Mouse (Mus musculus): ENCODE results near the gene Ttc23l. TPM values are rescaled to one million over a fixed set of nuclear protein-coding genes. Genes with fewer than 3 reads are reported as not detected.

Ttc23l gene
- polyA plus RNA-seq, 1 experiment from 2014 or later, result not detected

DNA sequence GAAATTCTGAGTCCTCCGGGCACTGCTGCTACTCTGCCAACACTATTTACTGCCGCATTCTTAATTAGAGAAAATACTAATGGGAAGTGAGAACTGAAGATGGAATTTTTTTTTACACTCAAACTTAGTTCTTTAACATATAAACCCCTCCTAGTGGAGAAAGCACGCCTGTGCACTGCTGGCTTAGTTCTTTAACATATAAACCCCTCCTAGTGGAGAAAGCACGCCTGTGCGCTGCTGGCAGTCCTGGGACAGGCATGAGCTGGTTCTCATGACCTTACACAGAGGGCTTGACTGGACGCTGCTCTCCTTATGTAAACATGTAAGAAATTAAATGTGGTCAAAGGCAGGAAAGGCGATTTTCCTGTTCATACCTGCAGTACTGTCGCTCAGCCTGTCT, 24.9 kb upstream of the Ttc23l start:
- WGBS, result 46% methylated on average over 8 of the region's 8 CpGs
- Histone ChIP-seq H3K9ac (replicated peaks; ENCODE audit: low read length) (no peak overlapping the region), H3K4me1 (ENCODE audit: insufficient read depth, low read length) (0 out of 2 replicates have a peak, but pooled peaks cover 4% of the 10 kb centered on the region), H3K4me2 (replicated peaks; ENCODE audit: low read depth, low read length) (no peak overlapping the region), H3K36me3 (ENCODE audit: insufficient read depth, low read length) (peaks cover 25% of the 10 kb centered on the region), H3K27ac (ENCODE audit: low read length) (no peak overlapping the region), H3K4me3 (ENCODE audit: low read length) (no peak overlapping the region), H3K9me3 (ENCODE audit: low read length) (no peaks in the 10 kb centered on the region), H3K27me3 (ENCODE audit: insufficient read depth, low read length) (no peaks in the 10 kb centered on the region)
- ATAC-seq (ENCODE audit: low FRiP score, low TSS enrichment), result peak; percentile 93

DNA sequence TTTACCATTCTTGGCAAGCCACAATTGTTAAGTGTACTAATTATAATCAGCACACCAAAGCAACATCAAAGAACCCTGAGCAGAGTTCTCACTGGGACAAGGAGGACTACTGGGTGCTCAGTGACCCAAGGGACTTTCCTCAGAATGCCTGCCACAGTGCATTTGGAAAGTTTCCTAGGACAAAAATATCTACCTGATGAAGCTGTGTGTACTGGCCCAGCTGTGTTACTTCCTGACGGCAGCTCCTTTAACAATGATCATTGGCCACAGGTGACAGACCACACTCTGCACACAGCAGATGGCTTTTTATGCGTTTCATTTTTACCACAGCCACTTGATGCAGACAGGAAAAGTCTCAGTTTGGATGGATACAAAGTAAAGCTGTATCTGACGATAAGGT, 20.7 kb upstream of the Ttc23l start:
- Histone ChIP-seq H3K27me3 (ENCODE audit: insufficient read depth, low read length) (no peaks in the 10 kb centered on the region), H3K4me1 (ENCODE audit: insufficient read depth, low read length) (0 out of 2 replicates have a peak, but pooled peaks cover 4% of the 10 kb centered on the region), H3K9ac (replicated peaks; ENCODE audit: low read length) (no peak overlapping the region), H3K4me2 (replicated peaks; ENCODE audit: low read depth, low read length) (no peak overlapping the region), H3K27ac (ENCODE audit: low read length) (0 out of 2 replicates have a peak overlapping the region, but pooled peaks have one; percentile 11), H3K36me3 (ENCODE audit: insufficient read depth, low read length) (peaks cover 40% of the 10 kb centered on the region), H3K4me3 (ENCODE audit: low read length) (no peak overlapping the region), H3K9me3 (ENCODE audit: low read length) (no peaks in the 10 kb centered on the region)
- 86% methylated on average over 3 of the region's 3 CpGs for WGBS
- no peak for ATAC-seq (ENCODE audit: low FRiP score, low TSS enrichment)

DNA sequence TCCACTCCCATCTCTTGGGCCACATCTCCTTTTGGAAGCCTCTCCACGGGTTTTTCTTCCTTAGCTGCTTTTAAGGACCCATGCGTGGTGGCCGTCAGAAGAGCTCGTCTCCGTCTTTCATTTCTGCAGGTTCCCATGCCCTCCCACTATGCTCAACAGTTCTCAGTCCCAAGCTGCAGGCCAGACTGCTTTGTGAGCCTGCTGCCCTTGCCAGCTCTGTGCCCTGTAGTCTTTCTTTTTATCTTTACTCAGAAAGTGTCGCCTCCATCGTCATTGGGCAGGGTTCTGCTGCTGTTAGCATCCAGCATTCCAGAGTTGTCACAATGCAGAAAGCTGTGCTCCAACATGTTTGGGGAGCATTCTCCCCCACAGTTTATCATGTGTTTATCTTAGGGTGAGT, 8.0 kb upstream of the Ttc23l start:
- 84% methylated on average over 7 of the region's 7 CpGs for WGBS
- Histone ChIP-seq H3K27me3 (ENCODE audit: insufficient read depth, low read length) (no peaks in the 10 kb centered on the region), H3K27ac (ENCODE audit: low read length) (no peak overlapping the region), H3K4me1 (ENCODE audit: insufficient read depth, low read length) (no peaks in the 10 kb centered on the region), H3K4me3 (ENCODE audit: low read length) (no peak overlapping the region), H3K36me3 (ENCODE audit: insufficient read depth, low read length) (peaks cover 38% of the 10 kb centered on the region), H3K9me3 (ENCODE audit: low read length) (peaks cover 3% of the 10 kb centered on the region; the same call in 1 of the 2 replicates), H3K9ac (replicated peaks; ENCODE audit: low read length) (no peak overlapping the region), H3K4me2 (replicated peaks; ENCODE audit: low read depth, low read length) (no peak overlapping the region)
- no peak for ATAC-seq (ENCODE audit: low FRiP score, low TSS enrichment)

DNA sequence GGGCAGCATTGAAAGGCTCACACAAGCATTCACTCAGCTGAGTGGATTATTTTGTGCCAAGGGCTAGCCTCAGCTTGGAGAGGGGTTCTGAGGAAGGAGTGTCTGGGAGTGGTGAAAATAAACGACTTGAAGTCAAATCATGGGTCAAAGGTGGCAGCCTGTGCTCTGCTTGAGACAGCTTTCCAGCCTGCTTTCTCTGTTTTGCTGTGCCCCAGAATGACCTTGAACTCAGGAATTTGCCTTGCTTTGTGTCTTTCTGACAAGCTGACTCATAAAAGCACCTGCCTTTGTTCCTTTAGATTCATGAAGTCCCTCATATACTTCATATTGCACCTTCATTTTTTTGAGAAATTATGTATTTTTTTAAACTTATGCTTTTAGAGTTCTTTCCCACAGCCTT, 5.7 kb upstream of the Ttc23l start:
- H3K4me3 ChIP-seq (ENCODE audit: low read length), result no peak overlapping the region
- WGBS, result 31% methylated on average over 1 of the region's 1 CpGs
- no peaks in the 10 kb centered on the region for H3K4me1 ChIP-seq (ENCODE audit: insufficient read depth, low read length)
- H3K27me3 ChIP-seq (ENCODE audit: insufficient read depth, low read length), result no peaks in the 10 kb centered on the region
- H3K4me2 ChIP-seq (replicated peaks; ENCODE audit: low read depth, low read length), result no peak overlapping the region
- peaks cover 3% of the 10 kb centered on the region; the same call in 1 of the 2 replicates for H3K9me3 ChIP-seq (ENCODE audit: low read length)
- no peak overlapping the region for H3K27ac ChIP-seq (ENCODE audit: low read length)
- ATAC-seq (ENCODE audit: low FRiP score, low TSS enrichment), result no peak
- H3K9ac ChIP-seq (replicated peaks; ENCODE audit: low read length), result no peak overlapping the region
- H3K36me3 ChIP-seq (ENCODE audit: insufficient read depth, low read length), result peaks cover 19% of the 10 kb centered on the region

DNA sequence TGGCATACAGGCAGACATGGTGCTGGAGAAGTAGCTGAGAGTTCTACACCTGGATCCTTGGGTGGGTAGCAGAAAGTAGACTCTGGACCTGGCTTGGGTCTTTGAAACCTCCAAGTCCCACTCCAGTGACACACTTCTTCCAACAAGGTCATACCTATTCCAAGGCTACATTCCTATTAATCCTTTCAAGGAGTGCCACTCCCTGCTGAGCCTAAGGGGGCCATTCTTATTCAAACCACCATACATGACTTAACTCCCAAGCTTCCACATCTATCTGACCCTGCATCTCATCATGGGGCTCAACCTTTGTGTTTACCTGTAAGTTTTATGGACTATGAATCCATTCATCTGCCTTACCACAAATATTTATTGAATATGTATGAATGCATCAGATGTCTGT, 3.8 kb upstream of the Ttc23l start:
- Histone ChIP-seq H3K4me1 (ENCODE audit: insufficient read depth, low read length) (no peaks in the 10 kb centered on the region), H3K4me2 (replicated peaks; ENCODE audit: low read depth, low read length) (no peak overlapping the region), H3K4me3 (ENCODE audit: low read length) (no peak overlapping the region), H3K27ac (ENCODE audit: low read length) (no peak overlapping the region), H3K9me3 (ENCODE audit: low read length) (peaks cover 3% of the 10 kb centered on the region; the same call in 1 of the 2 replicates), H3K27me3 (ENCODE audit: insufficient read depth, low read length) (no peaks in the 10 kb centered on the region), H3K36me3 (ENCODE audit: insufficient read depth, low read length) (peaks cover 1% of the 10 kb centered on the region), H3K9ac (replicated peaks; ENCODE audit: low read length) (no peak overlapping the region)
- ATAC-seq (ENCODE audit: low FRiP score, low TSS enrichment), result no peak

DNA sequence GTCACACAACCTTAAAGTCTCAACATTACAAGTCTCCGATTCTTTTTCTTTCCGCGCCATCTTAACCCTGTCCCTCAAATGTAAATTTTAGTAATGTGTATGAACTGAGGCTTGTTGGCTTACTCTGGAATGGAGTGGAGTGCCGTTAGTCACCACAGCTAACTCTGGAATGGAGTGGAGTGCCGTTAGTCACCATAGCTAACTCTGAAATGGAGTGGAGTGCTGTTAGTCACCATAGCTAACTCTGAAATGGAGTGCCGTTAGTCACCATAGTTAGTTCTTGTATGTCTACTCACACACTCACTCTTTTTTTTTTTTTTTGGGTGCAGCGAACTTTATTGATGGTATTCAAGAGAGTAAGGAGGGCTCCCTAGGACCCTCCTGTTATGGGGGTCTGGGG, 1.5 kb upstream of the Ttc23l start:
- no peak for ATAC-seq (ENCODE audit: low FRiP score, low TSS enrichment)
- Histone ChIP-seq H3K4me2 (replicated peaks; ENCODE audit: low read depth, low read length) (no peak overlapping the region), H3K27ac (ENCODE audit: low read length) (no peak overlapping the region), H3K36me3 (ENCODE audit: insufficient read depth, low read length) (no peaks in the 10 kb centered on the region), H3K9me3 (ENCODE audit: low read length) (peaks cover 3% of the 10 kb centered on the region; the same call in 1 of the 2 replicates), H3K4me1 (ENCODE audit: insufficient read depth, low read length) (no peaks in the 10 kb centered on the region), H3K4me3 (ENCODE audit: low read length) (no peak overlapping the region), H3K9ac (replicated peaks; ENCODE audit: low read length) (no peak overlapping the region), H3K27me3 (ENCODE audit: insufficient read depth, low read length) (no peaks in the 10 kb centered on the region)
- 94% methylated on average over 7 of the region's 7 CpGs for WGBS

DNA sequence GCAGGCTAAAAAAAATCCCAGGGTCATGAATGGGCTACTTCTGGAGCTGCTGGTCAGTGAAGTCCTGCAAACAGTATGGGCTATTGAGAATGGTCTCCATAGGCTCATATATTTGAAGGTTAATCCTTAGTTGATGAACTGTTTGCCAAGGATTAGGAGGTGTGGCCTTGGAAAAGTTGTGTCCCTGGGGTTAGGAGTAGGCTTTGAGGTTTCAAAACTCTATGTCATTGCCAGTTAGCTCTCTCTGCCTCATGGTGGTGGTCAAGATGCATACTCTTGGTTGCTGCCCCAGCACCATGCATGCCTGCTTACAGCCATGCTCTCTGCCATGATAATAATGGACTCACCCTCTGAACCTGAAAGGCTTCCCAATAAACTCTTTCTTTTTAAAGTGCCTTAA, 4.1 kb downstream of the Ttc23l start:
- Histone ChIP-seq H3K27ac (ENCODE audit: low read length) (no peak overlapping the region), H3K4me1 (ENCODE audit: insufficient read depth, low read length) (no peaks in the 10 kb centered on the region), H3K9ac (replicated peaks; ENCODE audit: low read length) (no peak overlapping the region), H3K9me3 (ENCODE audit: low read length) (no peaks in the 10 kb centered on the region), H3K4me2 (replicated peaks; ENCODE audit: low read depth, low read length) (no peak overlapping the region), H3K36me3 (ENCODE audit: insufficient read depth, low read length) (no peaks in the 10 kb centered on the region), H3K27me3 (ENCODE audit: insufficient read depth, low read length) (no peaks in the 10 kb centered on the region), H3K4me3 (ENCODE audit: low read length) (no peak overlapping the region)
- ATAC-seq (ENCODE audit: low FRiP score, low TSS enrichment), result no peak

DNA sequence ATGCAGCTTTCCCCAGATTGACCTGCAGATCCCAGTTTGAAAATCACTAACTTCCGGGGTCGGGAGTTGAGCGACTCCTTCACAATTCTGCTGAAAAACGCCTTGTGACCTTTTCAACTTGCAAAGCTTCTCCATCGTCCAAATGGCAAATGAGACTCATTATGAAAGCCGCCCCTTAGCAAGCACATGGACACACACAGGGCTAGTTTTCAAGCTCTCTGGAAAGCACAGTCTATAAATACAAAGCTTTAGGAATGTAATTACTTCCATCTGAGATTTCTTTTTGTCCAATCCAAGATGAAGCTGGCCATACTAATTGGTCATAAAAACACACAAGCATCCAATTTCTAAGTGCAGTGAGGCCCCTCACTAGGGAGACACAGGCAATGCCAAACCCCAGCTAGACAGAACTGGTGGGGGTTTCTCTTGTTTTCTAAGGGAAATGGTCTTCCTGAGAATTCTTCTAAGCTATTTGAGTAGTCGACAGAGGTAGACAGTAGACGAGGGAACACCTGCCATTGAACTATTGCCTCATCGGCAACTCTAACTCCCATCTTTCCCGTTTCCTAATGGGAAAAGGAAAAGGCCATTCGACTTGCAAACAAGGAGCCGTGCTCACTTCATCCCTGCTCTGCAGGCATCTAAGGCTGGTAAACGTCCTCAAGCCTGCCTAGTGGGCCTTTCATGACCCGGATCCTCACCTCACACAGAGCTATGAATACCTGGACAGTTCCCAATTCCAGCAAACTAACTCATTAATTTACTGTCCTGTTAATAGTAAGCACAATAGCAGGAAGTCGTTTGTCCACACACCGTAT, 18.0 kb downstream of the Ttc23l start:
- Histone ChIP-seq H3K4me2 (replicated peaks; ENCODE audit: low read depth, low read length) (no peak overlapping the region), H3K9ac (replicated peaks; ENCODE audit: low read length) (no peak overlapping the region), H3K9me3 (ENCODE audit: low read length) (no peaks in the 10 kb centered on the region), H3K27me3 (ENCODE audit: insufficient read depth, low read length) (no peaks in the 10 kb centered on the region), H3K27ac (ENCODE audit: low read length) (no peak overlapping the region), H3K4me1 (ENCODE audit: insufficient read depth, low read length) (no peaks in the 10 kb centered on the region), H3K36me3 (ENCODE audit: insufficient read depth, low read length) (no peaks in the 10 kb centered on the region), H3K4me3 (ENCODE audit: low read length) (no peak overlapping the region)
- WGBS, result 68% methylated on average over 16 of the region's 16 CpGs
- ATAC-seq (ENCODE audit: low FRiP score, low TSS enrichment), result no peak

DNA sequence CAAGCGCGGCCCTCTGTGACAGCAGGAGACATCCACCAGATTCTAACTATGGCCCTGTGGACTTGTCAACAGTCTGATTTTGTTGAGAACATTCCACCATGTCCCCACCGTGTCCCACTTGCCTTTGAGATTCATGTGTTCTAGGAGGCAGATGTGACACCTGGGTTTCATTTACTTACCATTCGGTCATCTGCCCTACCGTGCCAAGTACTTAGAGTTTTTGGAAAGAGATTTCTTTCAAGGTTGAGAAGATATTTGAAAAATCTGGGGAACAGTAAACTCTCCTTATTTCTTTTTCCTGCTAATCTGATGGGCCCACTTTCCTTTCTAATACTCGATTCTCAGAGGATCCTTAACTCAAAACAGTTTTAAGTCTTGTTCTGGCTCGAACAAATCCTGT, 22.5 kb downstream of the Ttc23l start:
- H3K4me2 ChIP-seq (replicated peaks; ENCODE audit: low read depth, low read length), result no peak overlapping the region
- no peak overlapping the region for H3K4me3 ChIP-seq (ENCODE audit: low read length)
- no peaks in the 10 kb centered on the region for H3K27me3 ChIP-seq (ENCODE audit: insufficient read depth, low read length)
- no peak for ATAC-seq (ENCODE audit: low FRiP score, low TSS enrichment)
- no peaks in the 10 kb centered on the region for H3K9me3 ChIP-seq (ENCODE audit: low read length)
- no peaks in the 10 kb centered on the region for H3K36me3 ChIP-seq (ENCODE audit: insufficient read depth, low read length)
- WGBS, result 89% methylated on average over 7 of the region's 7 CpGs
- H3K27ac ChIP-seq (ENCODE audit: low read length), result no peak overlapping the region
- no peak overlapping the region for H3K9ac ChIP-seq (replicated peaks; ENCODE audit: low read length)
- no peaks in the 10 kb centered on the region for H3K4me1 ChIP-seq (ENCODE audit: insufficient read depth, low read length)

DNA sequence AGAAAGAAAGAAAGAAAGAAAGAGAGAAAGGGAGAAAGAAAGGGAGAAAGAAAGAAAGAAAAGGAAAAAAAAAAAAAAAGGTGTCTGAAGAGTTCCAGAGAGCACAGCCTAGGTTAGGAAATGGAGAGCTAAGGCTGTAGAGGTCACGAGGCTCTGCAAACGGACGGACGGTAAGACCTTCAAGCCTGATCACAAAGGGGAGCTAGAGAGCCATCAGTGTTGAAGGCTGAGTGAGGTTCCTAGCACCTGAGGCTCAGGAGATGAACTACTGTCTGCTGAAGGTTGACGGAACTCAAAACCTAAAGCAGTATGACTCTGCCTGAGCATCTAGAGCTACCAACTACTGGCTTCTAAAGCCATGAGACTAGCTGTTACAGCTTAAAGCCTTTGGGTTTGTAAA, 23.9 kb downstream of the Ttc23l start:
- 86% methylated on average over 5 of the region's 5 CpGs for WGBS
- H3K4me2 ChIP-seq (replicated peaks; ENCODE audit: low read depth, low read length), result no peak overlapping the region

More for the DNA sequence above, 23.9 kb downstream of the Ttc23l start:
- no peaks in the 10 kb centered on the region for H3K27me3 ChIP-seq (ENCODE audit: insufficient read depth, low read length)
- H3K9ac ChIP-seq (replicated peaks; ENCODE audit: low read length), result no peak overlapping the region
- H3K27ac ChIP-seq (ENCODE audit: low read length), result no peak overlapping the region
- no peaks in the 10 kb centered on the region for H3K9me3 ChIP-seq (ENCODE audit: low read length)
- no peak overlapping the region for H3K4me3 ChIP-seq (ENCODE audit: low read length)
- H3K4me1 ChIP-seq (ENCODE audit: insufficient read depth, low read length), result no peaks in the 10 kb centered on the region
- no peaks in the 10 kb centered on the region for H3K36me3 ChIP-seq (ENCODE audit: insufficient read depth, low read length)
- no peak for ATAC-seq (ENCODE audit: low FRiP score, low TSS enrichment)
